ENCODE assay signal across 8 mouse cellular contexts in genomic region chr5:120088561-120088960, GRCm38 (mm10). TPM values are rescaled to one million over a fixed set of nuclear protein-coding genes. Genes with fewer than 3 reads are reported as not detected.
DNase-seq lines count a peak whose midpoint lies in the region; ATAC-seq and TF ChIP-seq lines count a peak whose summit lies in the region.

No protein-coding gene starts in this region.

- WGBS in kidney, embryonic 14.5 days = 2% methylated on average over 16 of the region's 16 CpGs
- WGBS in limb, embryonic 15.5 days = 2% methylated on average over 16 of the region's 16 CpGs

- H3K27ac ChIP-seq in kidney, embryonic 14.5 days (ENCODE audit: low read depth, low read length) = no peak overlapping the region
- no peak overlapping the region for H3K27ac ChIP-seq in limb, embryonic 15.5 days
- H3K27ac ChIP-seq in testis, adult 2 months (ENCODE audit: control insufficient read depth, insufficient read depth, low read depth, low read length) = no peak overlapping the region

- peaks cover 25% of the 10 kb centered on the region for H3K27me3 ChIP-seq in kidney, embryonic 14.5 days (ENCODE audit: control insufficient read depth, insufficient read depth, low read length)
- H3K27me3 ChIP-seq in limb, embryonic 15.5 days = peaks cover 38% of the 10 kb centered on the region
- no peaks in the 10 kb centered on the region for H3K27me3 ChIP-seq in testis, adult 2 months (ENCODE audit: control insufficient read depth, insufficient read depth, low read length)

- no peak overlapping the region for H3K4me3 ChIP-seq in kidney, embryonic 14.5 days (ENCODE audit: low read length)
- H3K4me3 ChIP-seq in limb, embryonic 15.5 days = no peak overlapping the region
- H3K4me3 ChIP-seq in testis, adult 2 months (ENCODE audit: control insufficient read depth, low read depth, low read length) = peak overlapping the region; percentile 71

- intact Hi-C loops in gastrocnemius, postnatal 36 days (cut with DNase I) = loop anchor here (2.0 to 10.0 kb wide), 2 partner anchors 314 to 348 kb away; no protein-coding TSS in a partner anchor

- DNase-seq in 416B (ENCODE audit: low read depth) = peak; percentile 91
- peak; percentile 84 to 91 for DNase-seq in adrenal gland, adult 18-20 months (ENCODE audit: low spot score in 2 of 2)
- peak; percentile 96 for DNase-seq in embryo, embryonic 10.5 days (ENCODE audit: low spot score)
- peak; percentile 74 to 77 for DNase-seq in gastrocnemius, postnatal 36 days
- DNase-seq in neural tube, embryonic 10.5 days (ENCODE audit: extremely low spot score, low spot score) = peak; percentile 94

- no peak overlapping the region for H3K9ac ChIP-seq in kidney, embryonic 14.5 days (ENCODE audit: low read depth, low read length)
- H3K9ac ChIP-seq in limb, embryonic 15.5 days = no peak overlapping the region

- H3K4me1 ChIP-seq in kidney, embryonic 14.5 days (ENCODE audit: control insufficient read depth, insufficient read depth, low read length) = no peaks in the 10 kb centered on the region
- H3K4me1 ChIP-seq in limb, embryonic 15.5 days = peaks cover 17% of the 10 kb centered on the region; the same call in 1 of the 2 replicates
- H3K4me1 ChIP-seq in testis, adult 2 months (ENCODE audit: control insufficient read depth, insufficient read depth, low read length) = peaks cover 15% of the 10 kb centered on the region

- peak; percentile 49; the same call in 1 of the 2 replicates for ATAC-seq in kidney, embryonic 14.5 days (ENCODE audit: low FRiP score, low TSS enrichment)
- ATAC-seq in limb, embryonic 15.5 days (ENCODE audit: insufficient number of reproducible peaks, low FRiP score, low TSS enrichment, low read depth) = peak; percentile 56; the same call in 1 of the 2 replicates

- H3K4me2 ChIP-seq in kidney, embryonic 14.5 days (replicated peaks; ENCODE audit: low read depth, low read length) = no peak overlapping the region
- H3K4me2 ChIP-seq in limb, embryonic 15.5 days = 0 out of 2 replicates have a peak overlapping the region, but pooled peaks have one; percentile 15

- H3K36me3 ChIP-seq in kidney, embryonic 14.5 days (ENCODE audit: control insufficient read depth, insufficient read depth, low read length) = no peaks in the 10 kb centered on the region
- no peaks in the 10 kb centered on the region for H3K36me3 ChIP-seq in limb, embryonic 15.5 days
- H3K36me3 ChIP-seq in testis, adult 2 months (ENCODE audit: control insufficient read depth, insufficient read depth, low read length) = no peaks in the 10 kb centered on the region

- H3K9me3 ChIP-seq in kidney, embryonic 14.5 days (ENCODE audit: control insufficient read depth, low read length) = no peaks in the 10 kb centered on the region
- H3K9me3 ChIP-seq in limb, embryonic 15.5 days = no peaks in the 10 kb centered on the region

- TF ChIP-seq POLR2A in testis, adult 2 months (IDR thresholded peaks at IDR 0.05; ENCODE audit: control insufficient read depth, low read depth, low read length) = 0 out of 2 replicates have a peak, but pooled peaks have one; percentile 38

- peak; percentile 94 for TF ChIP-seq CTCF in testis, adult 2 months (IDR thresholded peaks at IDR 0.05; ENCODE audit: control insufficient read depth, insufficient read depth, insufficient replicate concordance, low read depth, low read length)

RNA-seq across cellular contexts. Expression of gene Rbm19, which starts 27.7 kb away (rescaled TPM):
- 10 to 100 TPM; 25.7 to 26.1 TPM for total RNA-seq in adrenal gland, adult 18-20 months (2021)
- total RNA-seq in gastrocnemius, postnatal 36 days (2021) = 10 to 100 TPM; 18.4 to 20.8 TPM
- 17.9 and 20.9 TPM in 2 replicates for polyA plus RNA-seq in kidney, embryonic 14.5 days (2014; fragmentation: Nextera tagmentation; extraction: Ambion mirVana)
- 18.7 and 22.2 TPM in 2 replicates for polyA plus RNA-seq in limb, embryonic 15.5 days (2015; fragmentation: Nextera tagmentation; extraction: Ambion mirVana)
- polyA plus RNA-seq in testis, adult 2 months (2012; rRNA removed) = 11.8 and 12.2 TPM in 2 replicates
